Mouse (Mus musculus) CD4-positive, CD25-positive, alpha-beta regulatory T cell, adult 4 months (primary cell): ENCODE measurements around the gene Mettl21c. TPM values are rescaled to one million over a fixed set of nuclear protein-coding genes. Genes with fewer than 3 reads are reported as not detected.

ENCODE experiments used
- polyA plus RNA-seq, 2 experiments: library from polyadenylated mRNA; unstranded; fragments of 100-300 nt; shearing (Covaris generic); gene quantifications; one replicate each; pipeline ENCODE4 v1.2.1; 2017

The Mettl21c gene
- polyA plus RNA-seq, 2 experiments from 2014 or later: 0.78 to 2.0 TPM

Other genes with a start within 250 kb of the Mettl21c start
- 10 to 100 TPM; 11.3 to 14.0 TPM for gene Uxs1, start 192.2 kb downstream of the Mettl21c start, polyA plus RNA-seq
- 100 to 1,000 TPM; 127 to 141 TPM for gene Tpp2, start 86.4 kb downstream of the Mettl21c start, polyA plus RNA-seq
- under 1 TPM; 0.10 to 0.16 TPM for gene Gm8251, start 41.9 kb upstream of the Mettl21c start, polyA plus RNA-seq
- gene Tex30, start 82.4 kb upstream of the Mettl21c start, polyA plus RNA-seq: 10 to 100 TPM; 33.2 to 44.8 TPM
- gene Kdelc1, start 98.8 kb upstream of the Mettl21c start, polyA plus RNA-seq: 10 to 100 TPM; 17.1 to 18.0 TPM
- gene Bivm, start 98.9 kb upstream of the Mettl21c start, polyA plus RNA-seq: 10 to 100 TPM; 10.0 to 10.8 TPM
- 10 to 100 TPM; 15.0 to 18.4 TPM for gene Ercc5, start 127.7 kb upstream of the Mettl21c start, polyA plus RNA-seq
- gene Mettl21e, start 198.9 kb upstream of the Mettl21c start, polyA plus RNA-seq: not detected